Mouse (Mus musculus): ENCODE results near the gene Cox5b.

DNA sequence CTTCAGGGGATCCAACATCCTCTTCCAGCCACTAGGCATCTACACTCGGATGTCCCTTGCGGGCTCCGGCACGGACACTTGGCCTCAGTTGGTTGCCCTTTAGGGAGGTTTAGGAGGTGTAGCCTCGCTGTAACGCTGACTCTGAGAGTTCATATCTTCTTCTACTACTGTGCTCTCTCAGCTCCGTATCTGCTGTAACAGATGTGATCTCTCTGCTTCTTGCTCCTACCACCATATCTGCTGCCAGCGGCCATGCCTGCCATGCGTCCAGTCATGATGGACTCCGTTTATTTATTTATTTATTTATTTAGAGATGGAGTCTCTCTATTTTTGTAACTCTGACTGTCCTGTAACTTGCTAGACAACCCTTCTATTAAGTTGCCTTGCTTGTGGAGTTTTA is 20.0 kb upstream of the Cox5b start:
- no peak for TF ChIP-seq CTCF (IDR thresholded peaks at IDR 0.05; ENCODE audit: control insufficient read depth, insufficient read depth, low read length)
- no peak for TF ChIP-seq POLR2A (IDR thresholded peaks at IDR 0.05; ENCODE audit: borderline replicate concordance, control insufficient read depth, low read depth, low read length)

Measured in bone marrow, adult 2 months (tissue).